ENCODE assay signal across 7 mouse cellular contexts in the genomic region with DNA sequence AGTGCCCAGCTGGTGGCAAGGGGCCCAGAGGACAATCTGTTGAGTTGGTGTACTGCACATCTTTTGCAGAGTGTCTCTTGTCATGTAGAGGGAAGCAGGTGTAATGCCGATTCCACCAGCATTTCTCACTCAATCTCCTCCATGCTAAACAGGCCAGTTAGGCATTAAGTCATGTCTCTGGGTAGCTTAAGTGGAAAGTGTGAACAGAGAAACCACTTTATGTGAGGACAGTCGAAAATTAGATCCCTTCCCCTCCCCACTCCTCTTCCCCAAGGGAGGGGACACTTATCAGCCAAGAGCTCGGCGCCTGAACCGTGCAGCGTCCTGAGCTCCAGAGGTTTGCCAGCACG. TPM values are rescaled to one million over a fixed set of nuclear protein-coding genes. Genes with fewer than 3 reads are reported as not detected.
A peak's percentile ranks its signal among the peaks of the same experiment; 100 is the strongest.
DNase-seq lines count a peak whose midpoint lies in the region; ATAC-seq and TF ChIP-seq lines count a peak whose summit lies in the region.

No protein-coding gene starts in this region.

- no peak overlapping the region for H3K27ac ChIP-seq in lung, embryonic 15.5 days
- H3K27ac ChIP-seq in forebrain, embryonic 15.5 days (replicated peaks), result no peak overlapping the region
- no peak overlapping the region for H3K27ac ChIP-seq in limb, embryonic 14.5 days (replicated peaks; ENCODE audit: low read depth, low read length)
- no peak overlapping the region for H3K27ac ChIP-seq in stomach, embryonic 15.5 days

- H3K4me1 ChIP-seq in lung, embryonic 15.5 days, result peaks cover 20% of the 10 kb centered on the region
- peaks cover 24% of the 10 kb centered on the region for H3K4me1 ChIP-seq in forebrain, embryonic 15.5 days
- peaks cover 14% of the 10 kb centered on the region for H3K4me1 ChIP-seq in limb, embryonic 14.5 days (ENCODE audit: control insufficient read depth, insufficient read depth, low read length)
- H3K4me1 ChIP-seq in stomach, embryonic 15.5 days, result peaks cover 21% of the 10 kb centered on the region

- peak overlapping the region; percentile 43 for H3K4me3 ChIP-seq in lung, embryonic 15.5 days
- H3K4me3 ChIP-seq in forebrain, embryonic 15.5 days, result peak overlapping the region; percentile 54
- peak overlapping the region; percentile 40 for H3K4me3 ChIP-seq in limb, embryonic 14.5 days (replicated peaks; ENCODE audit: low read length)
- peak overlapping the region; percentile 43 for H3K4me3 ChIP-seq in stomach, embryonic 15.5 days (replicated peaks)

- H3K36me3 ChIP-seq in lung, embryonic 15.5 days, result no peaks in the 10 kb centered on the region
- peaks cover 3% of the 10 kb centered on the region; the same call in 1 of the 2 replicates for H3K36me3 ChIP-seq in forebrain, embryonic 15.5 days
- H3K36me3 ChIP-seq in limb, embryonic 14.5 days (ENCODE audit: control insufficient read depth, insufficient read depth, low read length), result no peaks in the 10 kb centered on the region
- H3K36me3 ChIP-seq in stomach, embryonic 15.5 days, result no peaks in the 10 kb centered on the region

- no peak for TF ChIP-seq POLR2A in limb, embryonic 14.5 days (IDR thresholded peaks at IDR 0.05; ENCODE audit: borderline replicate concordance, extremely low read depth, insufficient read depth, insufficient read length)

- H3K9me3 ChIP-seq in lung, embryonic 15.5 days, result no peaks in the 10 kb centered on the region
- no peaks in the 10 kb centered on the region for H3K9me3 ChIP-seq in forebrain, embryonic 15.5 days
- H3K9me3 ChIP-seq in limb, embryonic 14.5 days (ENCODE audit: control insufficient read depth, low read length), result no peaks in the 10 kb centered on the region
- H3K9me3 ChIP-seq in stomach, embryonic 15.5 days, result no peaks in the 10 kb centered on the region

- WGBS in lung, embryonic 15.5 days, result 8% methylated on average over 7 of the region's 7 CpGs
- 4% methylated on average over 7 of the region's 7 CpGs for WGBS in forebrain, embryonic 15.5 days
- WGBS in limb, embryonic 14.5 days, result 5% methylated on average over 7 of the region's 7 CpGs
- WGBS in stomach, embryonic 15.5 days, result 8% methylated on average over 7 of the region's 7 CpGs

- no peak for DNase-seq in lung, adult 18-20 months
- no peak for DNase-seq in limb, embryonic 14.5 days (ENCODE audit: low spot score)
- no peak for DNase-seq in left cerebral cortex, postnatal 25 days (ENCODE audit: low spot score in 2 of 2)

- intact Hi-C loops in left cerebral cortex, postnatal 25 days (cut with DNase I), result no loop called here

- no peak overlapping the region for H3K9ac ChIP-seq in lung, embryonic 15.5 days
- H3K9ac ChIP-seq in forebrain, embryonic 15.5 days (replicated peaks), result no peak overlapping the region
- H3K9ac ChIP-seq in limb, embryonic 14.5 days (ENCODE audit: low read depth, low read length, severe bottlenecking), result no peak overlapping the region
- no peak overlapping the region for H3K9ac ChIP-seq in stomach, embryonic 15.5 days

- no peak for ATAC-seq in lung, embryonic 15.5 days (ENCODE audit: borderline replicate concordance, extremely low read depth, low FRiP score, low TSS enrichment)
- ATAC-seq in forebrain, embryonic 15.5 days (replicated peaks), result no peak
- ATAC-seq in limb, embryonic 14.5 days (ENCODE audit: low FRiP score, low read depth), result no peak
- ATAC-seq in stomach, embryonic 15.5 days (ENCODE audit: insufficient read depth, low FRiP score, low read depth), result no peak
- ATAC-seq in monocyte, adult 5-6 weeks (replicated peaks; ENCODE audit: insufficient number of reproducible peaks, low FRiP score, low TSS enrichment, poor library complexity, severe bottlenecking), result no peak

- H3K27me3 ChIP-seq in lung, embryonic 15.5 days, result peaks cover 53% of the 10 kb centered on the region
- H3K27me3 ChIP-seq in forebrain, embryonic 15.5 days, result peaks cover 60% of the 10 kb centered on the region
- peaks cover 47% of the 10 kb centered on the region for H3K27me3 ChIP-seq in limb, embryonic 14.5 days (ENCODE audit: control insufficient read depth, insufficient read depth, low read length)
- peaks cover 38% of the 10 kb centered on the region for H3K27me3 ChIP-seq in stomach, embryonic 15.5 days (replicated peaks)

- H3K4me2 ChIP-seq in lung, embryonic 15.5 days, result peak overlapping the region; percentile 84
- H3K4me2 ChIP-seq in forebrain, embryonic 15.5 days (replicated peaks), result peak overlapping the region; percentile 80
- peak overlapping the region; percentile 66 for H3K4me2 ChIP-seq in limb, embryonic 14.5 days (replicated peaks; ENCODE audit: low read depth, low read length, severe bottlenecking)
- peak overlapping the region; percentile 92 for H3K4me2 ChIP-seq in stomach, embryonic 15.5 days

RNA-seq across cellular contexts. Expression of a gene that starts 0.7 kb away (rescaled TPM):
- polyA plus RNA-seq in lung, embryonic 15.5 days (2015; fragmentation: Nextera tagmentation; extraction: Ambion mirVana), result 0.39 TPM in 1 of 2 replicates, not detected in the other
- 2.1 and 2.5 TPM in 2 replicates for polyA plus RNA-seq in forebrain, embryonic 15.5 days (2015; fragmentation: Nextera tagmentation; extraction: Ambion mirVana)
- not detected in 2 replicates for polyA plus RNA-seq in limb, embryonic 14.5 days (2012; rRNA removed)
- polyA plus RNA-seq in limb, embryonic 14.5 days (2014; fragmentation: Nextera tagmentation; extraction: Ambion mirVana), result 0.07 and 0.26 TPM in 2 replicates
- 0.14 and 0.40 TPM in 2 replicates for polyA plus RNA-seq in stomach, embryonic 15.5 days (2015; fragmentation: Nextera tagmentation; extraction: Ambion mirVana)
- total RNA-seq in monocyte, adult 5-6 weeks (2017), result not detected in 3 replicates
- total RNA-seq in left cerebral cortex, postnatal 25 days (2021), result under 1 TPM; 0.30 to 0.37 TPM

RNA-seq across cellular contexts. Expression of a gene that starts 33.5 kb away (rescaled TPM):
- polyA plus RNA-seq in lung, embryonic 15.5 days (2015; fragmentation: Nextera tagmentation; extraction: Ambion mirVana), result not detected in 2 replicates
- polyA plus RNA-seq in forebrain, embryonic 15.5 days (2015; fragmentation: Nextera tagmentation; extraction: Ambion mirVana), result not detected in 2 replicates
- polyA plus RNA-seq in limb, embryonic 14.5 days (2012; rRNA removed), result not detected in 2 replicates
- not detected in 2 replicates for polyA plus RNA-seq in limb, embryonic 14.5 days (2014; fragmentation: Nextera tagmentation; extraction: Ambion mirVana)
- 0.42 TPM in 1 of 2 replicates, not detected in the other for polyA plus RNA-seq in stomach, embryonic 15.5 days (2015; fragmentation: Nextera tagmentation; extraction: Ambion mirVana)
- total RNA-seq in monocyte, adult 5-6 weeks (2017), result not detected in 3 replicates
- total RNA-seq in left cerebral cortex, postnatal 25 days (2021), result not detected
